Mouse (Mus musculus): ENCODE measurements around the gene Lcmt1.

GRCm38 (mm10) chr7:123366806-123367205 is 2.8 kb upstream of the Lcmt1 start:
- no peak for TF ChIP-seq MEF2A (IDR thresholded peaks at IDR 0.05; ENCODE audit: borderline replicate concordance, low read depth, low read length)
- TF ChIP-seq E2F4 (IDR thresholded peaks at IDR 0.05; ENCODE audit: insufficient replicate concordance, low read depth, low read length) = no peak
- no peak for TF ChIP-seq MYC (IDR thresholded peaks at IDR 0.05; ENCODE audit: low read depth, low read length)
- TF ChIP-seq ETS1 (conservative IDR thresholded peaks at IDR 0.05; ENCODE audit: low read depth, low read length) = no peak
- no peak for TF ChIP-seq MAZ (IDR thresholded peaks at IDR 0.05; ENCODE audit: low read depth, low read length)
- TF ChIP-seq CTCF (conservative IDR thresholded peaks at IDR 0.05 in 1 of 2, IDR thresholded peaks at IDR 0.05 in 1 of 2; ENCODE audit: low read depth in 2 of 2, low read length in 2 of 2) = no peak
- TF ChIP-seq NRF1 (IDR thresholded peaks at IDR 0.05; ENCODE audit: low read depth, low read length) = no peak
